Mouse (Mus musculus): ENCODE results near the gene Sec22a. TPM values are rescaled to one million over a fixed set of nuclear protein-coding genes. Genes with fewer than 3 reads are reported as not detected.

The Sec22a gene
- polyA plus RNA-seq, 1 experiment from 2014 or later: 12.6 TPM

DNA sequence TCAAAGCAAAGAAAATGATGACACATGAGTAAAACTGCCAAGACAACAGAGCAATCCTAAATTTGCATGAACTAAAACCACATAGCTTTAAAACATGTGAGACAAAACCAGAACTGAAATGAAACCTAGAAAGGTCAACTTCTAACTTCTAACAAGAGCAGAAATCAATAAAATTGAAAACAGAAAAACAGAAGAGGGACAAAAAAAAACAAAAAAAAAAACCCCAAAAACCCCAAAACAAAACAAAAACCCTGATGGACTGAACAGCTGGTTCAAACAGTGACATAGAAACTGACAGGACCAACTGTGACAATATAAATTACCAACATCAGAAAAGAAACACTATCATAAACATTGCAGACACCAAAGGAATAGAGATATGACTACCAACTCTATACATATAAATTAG is 46.9 kb downstream of the Sec22a start:
- Histone ChIP-seq H3K36me3 (replicated peaks; ENCODE audit: insufficient read depth, low read length) (peaks cover 3% of the 10 kb centered on the region; the same call in 1 of the 2 replicates), H3K27ac (ENCODE audit: low read depth) (no peak overlapping the region), H3K9ac (replicated peaks) (no peak overlapping the region), H3K4me1 (ENCODE audit: insufficient read depth) (no peaks in the 10 kb centered on the region), H3K27me3 (ENCODE audit: insufficient read depth, low read length) (no peaks in the 10 kb centered on the region), H3K9me3 (ENCODE audit: low read length) (no peaks in the 10 kb centered on the region), H3K4me2 (ENCODE audit: low read depth, low read length) (no peak overlapping the region), H3K4me3 (ENCODE audit: low read depth, low read length) (no peak overlapping the region)
- DNase-seq (no peak), ATAC-seq (no peak)
- TF ChIP-seq EP300 (IDR thresholded peaks at IDR 0.05; ENCODE audit: low read depth) (no peak), CTCF (IDR thresholded peaks at IDR 0.05; ENCODE audit: low read depth) (no peak)

DNA sequence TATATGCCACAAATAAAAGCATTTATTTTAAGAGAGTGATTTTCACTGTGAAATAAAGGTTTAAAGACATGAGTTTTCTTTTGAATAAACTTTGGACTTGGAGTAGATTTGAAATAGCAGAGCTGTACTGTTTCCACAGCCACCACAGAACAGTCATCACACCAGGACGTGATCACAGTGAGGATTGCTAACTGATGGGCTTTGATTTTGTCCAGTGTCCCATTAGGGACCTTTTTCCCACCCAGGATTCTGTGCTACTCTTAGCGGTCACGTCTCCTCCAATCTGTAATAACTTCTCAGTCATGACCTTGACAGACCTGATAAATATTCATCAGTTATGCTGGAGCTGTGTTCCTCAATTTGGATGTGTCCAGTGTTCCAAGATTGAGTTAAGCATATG is 48.2 kb downstream of the Sec22a start:
- Histone ChIP-seq H3K9ac (replicated peaks) (no peak overlapping the region), H3K9me3 (ENCODE audit: low read length) (no peaks in the 10 kb centered on the region), H3K27me3 (ENCODE audit: insufficient read depth, low read length) (no peaks in the 10 kb centered on the region), H3K36me3 (replicated peaks; ENCODE audit: insufficient read depth, low read length) (peaks cover 3% of the 10 kb centered on the region; the same call in 1 of the 2 replicates), H3K4me3 (ENCODE audit: low read depth, low read length) (no peak overlapping the region), H3K27ac (ENCODE audit: low read depth) (no peak overlapping the region), H3K4me1 (ENCODE audit: insufficient read depth) (no peaks in the 10 kb centered on the region), H3K4me2 (ENCODE audit: low read depth, low read length) (no peak overlapping the region)
- 74% methylated on average over 3 of the region's 3 CpGs for WGBS (ENCODE audit: insufficient replicate concordance)
- DNase-seq (no peak), ATAC-seq (no peak)
- TF ChIP-seq EP300 (IDR thresholded peaks at IDR 0.05; ENCODE audit: low read depth): no peak
- no peak for TF ChIP-seq CTCF (IDR thresholded peaks at IDR 0.05; ENCODE audit: low read depth)

DNA sequence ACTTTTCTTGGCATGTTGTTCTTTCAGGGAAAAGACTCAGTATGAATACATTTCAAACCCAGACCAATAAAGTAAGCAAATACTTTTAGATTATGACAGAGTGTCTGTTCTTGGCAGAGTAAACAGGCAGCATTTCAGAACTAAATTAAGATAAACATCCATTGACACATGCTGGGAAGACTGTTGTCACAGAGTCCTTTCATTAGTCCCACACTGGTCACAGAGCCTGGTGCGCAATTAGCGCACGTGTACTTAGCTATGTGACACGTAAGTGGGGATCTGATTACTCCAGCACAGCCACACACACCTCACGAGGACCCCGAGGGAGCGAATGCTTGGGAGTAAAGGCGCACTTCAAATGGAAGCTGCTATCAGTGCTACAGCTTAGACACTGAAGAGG is 52.1 kb downstream of the Sec22a start:
- TF ChIP-seq CTCF (IDR thresholded peaks at IDR 0.05; ENCODE audit: low read depth) (no peak), EP300 (IDR thresholded peaks at IDR 0.05; ENCODE audit: low read depth) (no peak)
- Histone ChIP-seq H3K9ac (replicated peaks) (no peak overlapping the region), H3K27ac (ENCODE audit: low read depth) (no peak overlapping the region), H3K9me3 (ENCODE audit: low read length) (no peaks in the 10 kb centered on the region), H3K4me1 (ENCODE audit: insufficient read depth) (peaks cover 17% of the 10 kb centered on the region), H3K27me3 (ENCODE audit: insufficient read depth, low read length) (no peaks in the 10 kb centered on the region), H3K4me2 (ENCODE audit: low read depth, low read length) (no peak overlapping the region), H3K4me3 (ENCODE audit: low read depth, low read length) (no peak overlapping the region), H3K36me3 (replicated peaks; ENCODE audit: insufficient read depth, low read length) (peaks cover 3% of the 10 kb centered on the region; the same call in 1 of the 2 replicates)
- 73% methylated on average over 8 of the region's 8 CpGs for WGBS (ENCODE audit: insufficient replicate concordance)
- DNase-seq (no peak), ATAC-seq (no peak)

DNA sequence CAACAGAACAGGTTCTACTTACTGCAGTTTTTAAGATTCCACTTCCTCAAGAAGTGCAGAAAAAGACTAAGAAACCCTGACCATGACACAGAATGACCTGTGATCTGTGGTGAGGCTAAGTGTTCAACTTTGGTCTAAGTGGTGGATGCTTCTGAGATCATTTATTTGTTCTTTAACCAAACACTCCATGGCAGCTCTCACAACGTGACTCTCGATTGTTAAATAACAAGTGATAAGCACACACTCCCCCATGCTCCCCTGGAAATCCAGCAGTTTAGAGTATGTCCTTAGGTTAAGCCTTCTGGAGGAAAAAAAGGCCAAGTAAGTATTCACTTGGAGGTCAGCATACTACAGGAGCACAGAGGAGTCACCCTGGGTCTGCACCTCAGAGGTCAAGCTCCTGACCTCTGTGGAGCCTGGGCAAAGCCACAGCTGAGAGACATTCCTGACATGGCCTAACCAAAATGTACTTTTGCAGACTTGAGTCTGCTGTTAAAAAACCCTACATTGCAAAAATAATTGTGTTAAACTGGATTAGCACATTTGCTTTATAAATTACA is 53.1 kb downstream of the Sec22a start:
- peaks cover 17% of the 10 kb centered on the region for H3K4me1 ChIP-seq (ENCODE audit: insufficient read depth)
- H3K27me3 ChIP-seq (ENCODE audit: insufficient read depth, low read length): no peaks in the 10 kb centered on the region
- H3K36me3 ChIP-seq (replicated peaks; ENCODE audit: insufficient read depth, low read length): peaks cover 3% of the 10 kb centered on the region; the same call in 1 of the 2 replicates
- ATAC-seq (peak; percentile 58), DNase-seq (no peak)
- H3K9me3 ChIP-seq (ENCODE audit: low read length): no peaks in the 10 kb centered on the region
- TF ChIP-seq EP300 (IDR thresholded peaks at IDR 0.05; ENCODE audit: low read depth) (no peak), CTCF (IDR thresholded peaks at IDR 0.05; ENCODE audit: low read depth) (no peak)
- WGBS (ENCODE audit: insufficient replicate concordance): 47% methylated on average over 2 of the region's 2 CpGs
- no peak overlapping the region for H3K4me2 ChIP-seq (ENCODE audit: low read depth, low read length)
- no peak overlapping the region for H3K9ac ChIP-seq (replicated peaks)
- H3K27ac ChIP-seq (ENCODE audit: low read depth): no peak overlapping the region
- no peak overlapping the region for H3K4me3 ChIP-seq (ENCODE audit: low read depth, low read length)

DNA sequence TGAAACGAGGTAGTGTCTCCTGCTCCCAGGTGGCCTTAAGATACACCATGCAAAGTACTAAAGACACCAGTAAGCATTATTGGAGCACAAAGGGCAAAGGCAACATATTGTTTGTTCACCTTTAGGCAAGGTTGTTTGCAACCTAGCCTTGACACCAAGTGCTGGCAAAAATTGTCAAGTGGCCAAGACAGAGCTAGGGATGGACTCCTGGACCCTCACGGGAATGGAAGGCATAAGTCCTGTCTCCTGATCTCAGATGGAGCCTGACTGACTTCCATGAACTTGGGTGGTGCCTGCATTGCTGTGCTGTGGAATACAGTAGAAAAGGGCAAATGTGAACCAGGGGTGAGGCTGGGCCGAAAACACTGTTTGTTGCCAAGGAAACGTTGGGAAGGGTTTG is 54.1 kb downstream of the Sec22a start:
- H3K27ac ChIP-seq (ENCODE audit: low read depth): no peak overlapping the region
- WGBS (ENCODE audit: insufficient replicate concordance): 71% methylated on average over 4 of the region's 4 CpGs
- DNase-seq: no peak
- H3K4me2 ChIP-seq (ENCODE audit: low read depth, low read length): no peak overlapping the region
- no peaks in the 10 kb centered on the region for H3K27me3 ChIP-seq (ENCODE audit: insufficient read depth, low read length)
- peaks cover 17% of the 10 kb centered on the region for H3K4me1 ChIP-seq (ENCODE audit: insufficient read depth)
- TF ChIP-seq EP300 (IDR thresholded peaks at IDR 0.05; ENCODE audit: low read depth): no peak
- no peak for TF ChIP-seq CTCF (IDR thresholded peaks at IDR 0.05; ENCODE audit: low read depth)
- H3K4me3 ChIP-seq (ENCODE audit: low read depth, low read length): no peak overlapping the region
- no peak overlapping the region for H3K9ac ChIP-seq (replicated peaks)
- no peaks in the 10 kb centered on the region for H3K9me3 ChIP-seq (ENCODE audit: low read length)
- no peak for ATAC-seq
- peaks cover 3% of the 10 kb centered on the region; the same call in 1 of the 2 replicates for H3K36me3 ChIP-seq (replicated peaks; ENCODE audit: insufficient read depth, low read length)

- Histone ChIP-seq H3K4me3 (ENCODE audit: low read depth, low read length) (no peak overlapping the region), H3K27ac (ENCODE audit: low read depth) (peak overlapping the region; percentile 64), H3K9ac (replicated peaks) (no peak overlapping the region; the same call in 1 of the 2 replicates), H3K9me3 (ENCODE audit: low read length) (no peaks in the 10 kb centered on the region), H3K4me2 (ENCODE audit: low read depth, low read length) (no peak overlapping the region), H3K36me3 (replicated peaks; ENCODE audit: insufficient read depth, low read length) (peaks cover 2% of the 10 kb centered on the region; the same call in 1 of the 2 replicates), H3K4me1 (ENCODE audit: insufficient read depth) (peaks cover 17% of the 10 kb centered on the region), H3K27me3 (ENCODE audit: insufficient read depth, low read length) (no peaks in the 10 kb centered on the region)
- WGBS (ENCODE audit: insufficient replicate concordance): 58% methylated on average over 6 of the region's 6 CpGs
- DNase-seq (no peak), ATAC-seq (peak; percentile 94)
- TF ChIP-seq CTCF (IDR thresholded peaks at IDR 0.05; ENCODE audit: low read depth) (0 out of 2 replicates have a peak, but pooled peaks have one; percentile 5), EP300 (IDR thresholded peaks at IDR 0.05; ENCODE audit: low read depth) (no peak)
Observed at GRCm38 (mm10) chr16:35308486-35309143, 55.1 kb downstream of the Sec22a start.

Data from liver, postnatal 0 days (tissue).